Mouse (Mus musculus): ENCODE measurements around the gene Polr2m.

DNA sequence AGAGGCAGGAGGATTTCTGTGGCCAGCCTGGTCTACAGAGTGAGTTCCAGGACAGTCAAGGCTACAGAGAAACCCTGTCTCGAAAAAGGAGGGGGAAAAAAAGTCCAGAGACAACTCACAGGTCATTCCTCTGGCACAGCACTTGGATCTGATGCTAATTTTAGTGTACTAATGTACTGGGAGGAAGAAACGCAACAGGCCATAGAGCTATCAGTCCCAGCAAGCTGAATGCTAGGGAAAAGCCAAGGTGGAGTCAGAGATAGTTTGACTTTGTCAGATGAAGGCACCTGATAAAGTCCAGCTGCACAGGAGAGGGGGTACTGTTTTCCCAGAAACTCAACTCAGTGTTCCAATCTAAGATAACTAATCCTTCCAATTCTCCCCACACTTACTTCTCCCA, 5.4 kb downstream of the Polr2m start:
- no peak for TF ChIP-seq CTCF (IDR thresholded peaks at IDR 0.05; ENCODE audit: low read depth)
- TF ChIP-seq EP300 (IDR thresholded peaks at IDR 0.05; ENCODE audit: low read depth) = no peak

Data from heart, postnatal 0 days (tissue).